Mouse (Mus musculus): Measurements from ENCODE around the gene Kcnj11.

The Kcnj11 gene

GRCm38 (mm10) chr7:46105484-46105883, 4.9 kb upstream of the Kcnj11 start:
- no peak for ATAC-seq (ENCODE audit: insufficient number of reproducible peaks, low FRiP score, low TSS enrichment)

- ATAC-seq (ENCODE audit: insufficient number of reproducible peaks, low FRiP score, low TSS enrichment), result no peak
Measured at GRCm38 (mm10) chr7:46104256-46104915, 3.8 kb upstream of the Kcnj11 start.

- no peak for ATAC-seq (ENCODE audit: insufficient number of reproducible peaks, low FRiP score, low TSS enrichment)
Measured at GRCm38 (mm10) chr7:46103771-46104170, 3.2 kb upstream of the Kcnj11 start.

- no peak for ATAC-seq (ENCODE audit: insufficient number of reproducible peaks, low FRiP score, low TSS enrichment)
Measured at GRCm38 (mm10) chr7:46103075-46103591, 2.6 kb upstream of the Kcnj11 start.

- ATAC-seq (ENCODE audit: insufficient number of reproducible peaks, low FRiP score, low TSS enrichment), result no peak
Measured at GRCm38 (mm10) chr7:46099682-46100081, 882 bp downstream of the Kcnj11 start.

- no peak for ATAC-seq (ENCODE audit: insufficient number of reproducible peaks, low FRiP score, low TSS enrichment)
Measured at GRCm38 (mm10) chr7:46098919-46099286, 1.7 kb downstream of the Kcnj11 start.

- ATAC-seq (ENCODE audit: insufficient number of reproducible peaks, low FRiP score, low TSS enrichment), result no peak
Measured at GRCm38 (mm10) chr7:46098221-46098918, 2.2 kb downstream of the Kcnj11 start.

GRCm38 (mm10) chr7:46097319-46097783, 3.2 kb downstream of the Kcnj11 start:
- no peak for ATAC-seq (ENCODE audit: insufficient number of reproducible peaks, low FRiP score, low TSS enrichment)

- peak; percentile 49 for ATAC-seq (ENCODE audit: insufficient number of reproducible peaks, low FRiP score, low TSS enrichment)
Measured at GRCm38 (mm10) chr7:46096136-46096535, 4.4 kb downstream of the Kcnj11 start.

- no peak for ATAC-seq (ENCODE audit: insufficient number of reproducible peaks, low FRiP score, low TSS enrichment)
Measured at GRCm38 (mm10) chr7:46092803-46093202, 7.8 kb downstream of the Kcnj11 start.

GRCm38 (mm10) chr7:46088241-46088640, 12.3 kb downstream of the Kcnj11 start:
- ATAC-seq (ENCODE audit: insufficient number of reproducible peaks, low FRiP score, low TSS enrichment), result no peak

GRCm38 (mm10) chr7:46086378-46086777, 14.2 kb downstream of the Kcnj11 start:
- ATAC-seq (ENCODE audit: insufficient number of reproducible peaks, low FRiP score, low TSS enrichment), result no peak

GRCm38 (mm10) chr7:46084839-46085513, 15.6 kb downstream of the Kcnj11 start:
- no peak for ATAC-seq (ENCODE audit: insufficient number of reproducible peaks, low FRiP score, low TSS enrichment)

GRCm38 (mm10) chr7:46084024-46084423, 16.5 kb downstream of the Kcnj11 start:
- ATAC-seq (ENCODE audit: insufficient number of reproducible peaks, low FRiP score, low TSS enrichment), result no peak

- ATAC-seq (ENCODE audit: insufficient number of reproducible peaks, low FRiP score, low TSS enrichment), result no peak
Measured at GRCm38 (mm10) chr7:46077675-46078074, 22.9 kb downstream of the Kcnj11 start.

GRCm38 (mm10) chr7:46076844-46077243, 23.7 kb downstream of the Kcnj11 start:
- ATAC-seq (ENCODE audit: insufficient number of reproducible peaks, low FRiP score, low TSS enrichment), result no peak

GRCm38 (mm10) chr7:46068831-46069230, 31.7 kb downstream of the Kcnj11 start:
- no peak for ATAC-seq (ENCODE audit: insufficient number of reproducible peaks, low FRiP score, low TSS enrichment)

GRCm38 (mm10) chr7:46063296-46063695, 37.3 kb downstream of the Kcnj11 start:
- ATAC-seq (ENCODE audit: insufficient number of reproducible peaks, low FRiP score, low TSS enrichment), result no peak

- no peak for ATAC-seq (ENCODE audit: insufficient number of reproducible peaks, low FRiP score, low TSS enrichment)
Measured at GRCm38 (mm10) chr7:46061614-46062013, 39.0 kb downstream of the Kcnj11 start.

- ATAC-seq (ENCODE audit: insufficient number of reproducible peaks, low FRiP score, low TSS enrichment), result no peak
Measured at GRCm38 (mm10) chr7:46060688-46061087, 39.9 kb downstream of the Kcnj11 start.

GRCm38 (mm10) chr7:46058882-46059281, 41.7 kb downstream of the Kcnj11 start:
- no peak for ATAC-seq (ENCODE audit: insufficient number of reproducible peaks, low FRiP score, low TSS enrichment)

Data from cerebellum, adult (tissue).